Mouse (Mus musculus): ENCODE data around the gene Josd1. TPM values are rescaled to one million over a fixed set of nuclear protein-coding genes. Genes with fewer than 3 reads are reported as not detected.

The Josd1 gene
- total and polyA plus RNA-seq, 3 experiments = 16.7 to 23.3 (median 21.6) TPM

GRCm38 (mm10) chr15:79670249-79670971 lies 17.3 kb downstream of the Josd1 start, which contains the start of gene Tomm22:
Gene Tomm22 (plus strand): TSS chr15:79670861.
- Histone ChIP-seq H3K36me3 (replicated peaks) (peaks cover 71% of the 10 kb centered on the region), H3K4me3 (ENCODE audit: low read depth, low read length) (peak within 1 kb of the TSS; percentile 90), H3K4me1 (ENCODE audit: insufficient read depth, low read depth, low read length) (peaks cover 32% of the 10 kb centered on the region), H3K27me3 (ENCODE audit: insufficient read depth, low read length) (no peaks in the 10 kb centered on the region), H3K9me3 (replicated peaks) (no peaks in the 10 kb centered on the region)
- no peak for TF ChIP-seq POLR2AphosphoS5 (IDR thresholded peaks at IDR 0.05; ENCODE audit: insufficient replicate concordance, low read depth, low read length)
- no peak for TF ChIP-seq GATA2 (IDR thresholded peaks at IDR 0.05; ENCODE audit: borderline replicate concordance, low read depth, low read length)
- TF ChIP-seq GATA1 (IDR thresholded peaks at IDR 0.05; ENCODE audit: borderline replicate concordance, low read length) = no peak
- TF ChIP-seq TAL1 (conservative IDR thresholded peaks at IDR 0.05; ENCODE audit: low read depth, low read length) = no peak
- TF ChIP-seq CTCF (IDR thresholded peaks at IDR 0.05; ENCODE audit: low read depth, low read length) = no peak
- peak; percentile 78 for ATAC-seq (ENCODE audit: extremely low read depth, insufficient number of reproducible peaks, low FRiP score, poor library complexity, severe bottlenecking)
- peak; percentile 87 for DNase-seq (ENCODE audit: low spot score)

DNA sequence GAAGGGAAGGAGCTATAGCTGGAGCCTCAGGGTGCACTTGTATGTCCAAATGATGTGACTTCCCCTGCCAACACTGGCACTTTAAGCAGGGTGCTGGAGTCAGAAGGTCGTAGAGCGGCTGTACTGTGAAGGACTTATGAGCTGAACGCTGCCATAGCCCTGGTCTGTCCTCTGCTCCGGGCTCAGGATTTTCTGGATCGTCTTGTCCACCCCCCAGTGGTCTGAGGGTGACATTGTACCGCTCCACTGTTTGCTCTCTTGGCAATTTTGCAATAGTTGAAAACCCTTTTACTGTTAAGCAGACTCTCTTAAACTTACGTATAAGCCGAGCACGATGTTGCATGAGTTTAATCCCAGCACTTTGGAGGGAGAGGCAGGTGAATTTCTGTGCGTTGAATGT lies 18.5 kb downstream of the Josd1 start:
- H3K4me1 ChIP-seq (ENCODE audit: insufficient read depth, low read depth, low read length) = peaks cover 25% of the 10 kb centered on the region
- TF ChIP-seq GATA2 (IDR thresholded peaks at IDR 0.05; ENCODE audit: borderline replicate concordance, low read depth, low read length) (no peak), TAL1 (conservative IDR thresholded peaks at IDR 0.05; ENCODE audit: low read depth, low read length) (no peak), CTCF (IDR thresholded peaks at IDR 0.05; ENCODE audit: low read depth, low read length) (no peak), POLR2AphosphoS5 (IDR thresholded peaks at IDR 0.05; ENCODE audit: insufficient replicate concordance, low read depth, low read length) (no peak), GATA1 (IDR thresholded peaks at IDR 0.05; ENCODE audit: borderline replicate concordance, low read length) (no peak)
- H3K36me3 ChIP-seq (replicated peaks) = peaks cover 69% of the 10 kb centered on the region

DNA sequence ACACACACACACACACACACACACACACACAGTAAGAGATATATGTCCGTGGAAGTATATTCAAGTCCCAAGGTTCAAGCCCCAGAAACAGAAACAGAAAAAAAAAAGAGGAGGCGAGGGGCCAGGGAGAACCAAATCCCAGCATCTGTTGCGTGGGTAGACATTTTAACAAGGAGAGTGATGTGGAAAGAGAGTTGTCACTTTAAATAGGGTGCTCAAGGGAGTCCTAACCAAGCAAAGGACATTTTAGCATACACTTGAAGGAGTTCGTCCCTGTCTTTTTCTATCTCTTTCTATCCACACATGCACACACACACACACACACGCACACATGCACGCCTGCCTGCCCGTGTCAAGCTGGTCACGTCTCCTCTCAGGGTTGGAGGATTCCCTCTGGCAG lies 23.1 kb downstream of the Josd1 start:
- H3K9me3 ChIP-seq (replicated peaks) = 0 out of 2 replicates have a peak, but pooled peaks cover 2% of the 10 kb centered on the region
- ATAC-seq (ENCODE audit: extremely low read depth, insufficient number of reproducible peaks, low FRiP score, poor library complexity, severe bottlenecking) (no peak), DNase-seq (ENCODE audit: low spot score) (no peak)
- H3K4me1 ChIP-seq (ENCODE audit: insufficient read depth, low read depth, low read length) = peaks cover 22% of the 10 kb centered on the region
- no peak overlapping the region for H3K4me3 ChIP-seq (ENCODE audit: low read depth, low read length)
- no peak for TF ChIP-seq CTCF (IDR thresholded peaks at IDR 0.05; ENCODE audit: low read depth, low read length)
- TF ChIP-seq GATA1 (IDR thresholded peaks at IDR 0.05; ENCODE audit: borderline replicate concordance, low read length) = no peak
- no peak for TF ChIP-seq POLR2AphosphoS5 (IDR thresholded peaks at IDR 0.05; ENCODE audit: insufficient replicate concordance, low read depth, low read length)
- TF ChIP-seq TAL1 (conservative IDR thresholded peaks at IDR 0.05; ENCODE audit: low read depth, low read length) = no peak
- TF ChIP-seq GATA2 (IDR thresholded peaks at IDR 0.05; ENCODE audit: borderline replicate concordance, low read depth, low read length) = no peak
- no peaks in the 10 kb centered on the region for H3K27me3 ChIP-seq (ENCODE audit: insufficient read depth, low read length)
- peaks cover 85% of the 10 kb centered on the region for H3K36me3 ChIP-seq (replicated peaks)

More for the DNA sequence above, 18.5 kb downstream of the Josd1 start:
- ATAC-seq (ENCODE audit: extremely low read depth, insufficient number of reproducible peaks, low FRiP score, poor library complexity, severe bottlenecking) (no peak), DNase-seq (ENCODE audit: low spot score) (no peak)
- Histone ChIP-seq H3K9me3 (replicated peaks) (no peaks in the 10 kb centered on the region), H3K4me3 (ENCODE audit: low read depth, low read length) (no peak overlapping the region), H3K27me3 (ENCODE audit: insufficient read depth, low read length) (no peaks in the 10 kb centered on the region)

- ATAC-seq (ENCODE audit: extremely low read depth, insufficient number of reproducible peaks, low FRiP score, poor library complexity, severe bottlenecking) = no peak
These were observed 25.9 kb downstream of the Josd1 start for GRCm38 (mm10) chr15:79661852-79662251.

DNA sequence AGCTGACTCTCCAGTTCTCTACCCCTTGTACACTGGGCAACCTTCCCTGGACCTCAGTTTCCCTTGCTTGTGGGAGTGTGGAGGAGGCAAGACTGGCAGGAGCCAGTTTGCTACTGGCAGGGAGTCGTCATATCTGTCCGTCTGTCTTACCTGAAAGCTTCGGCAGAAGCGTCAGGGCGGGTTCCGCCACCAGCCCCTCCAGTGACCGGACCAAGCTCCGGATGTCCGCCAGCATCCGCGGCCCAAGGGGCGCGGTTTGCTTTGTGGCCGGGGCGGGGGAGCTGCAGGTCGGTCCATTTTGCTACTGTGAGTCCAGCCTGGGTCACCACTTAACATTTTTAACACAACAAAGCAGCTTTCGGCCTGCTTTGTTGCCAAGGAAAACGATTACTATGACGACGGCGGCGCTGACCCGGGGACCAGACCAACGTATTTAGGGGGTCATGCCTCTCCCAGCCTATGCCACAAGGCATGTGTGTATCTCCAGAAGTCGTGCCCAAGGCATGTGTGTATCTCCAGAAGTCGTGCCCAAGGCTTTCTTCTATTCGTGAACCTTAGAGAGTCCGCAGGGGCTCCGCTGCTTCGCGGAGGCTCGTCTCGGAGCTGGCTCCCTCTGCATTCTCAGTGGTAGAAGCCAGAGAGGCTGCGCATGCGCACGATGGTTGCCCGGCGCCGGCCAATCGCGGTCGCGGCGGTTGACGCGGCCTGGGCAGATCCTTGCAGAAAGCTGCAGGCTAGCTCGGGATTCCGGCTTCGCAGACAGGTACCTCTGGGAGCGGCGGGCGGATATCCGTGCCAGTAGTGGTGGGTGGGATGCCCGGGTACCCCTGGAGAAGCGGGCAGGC lies 29.0 kb downstream of the Josd1 start, which contains the start of the genes Fam227a and Cby1:
TSS of gene Fam227a (minus strand) at position 426 of the 845 bp plus-strand sequence.
TSS of gene Cby1 (plus strand) at position 669 of the 845 bp plus-strand sequence.
- DNase-seq (ENCODE audit: low spot score) = peak; percentile 81
- peaks cover 26% of the 10 kb centered on the region for H3K4me1 ChIP-seq (ENCODE audit: insufficient read depth, low read depth, low read length)
- peaks cover 3% of the 10 kb centered on the region; the same call in 1 of the 2 replicates for H3K27me3 ChIP-seq (ENCODE audit: insufficient read depth, low read length)

More at GRCm38 (mm10) chr15:79661852-79662251, 25.9 kb downstream of the Josd1 start:
- Histone ChIP-seq H3K36me3 (replicated peaks) (peaks cover 61% of the 10 kb centered on the region), H3K9me3 (replicated peaks) (0 out of 2 replicates have a peak, but pooled peaks cover 2% of the 10 kb centered on the region), H3K4me3 (ENCODE audit: low read depth, low read length) (no peak overlapping the region), H3K27me3 (ENCODE audit: insufficient read depth, low read length) (no peaks in the 10 kb centered on the region), H3K4me1 (ENCODE audit: insufficient read depth, low read depth, low read length) (peaks cover 27% of the 10 kb centered on the region)
- DNase-seq (ENCODE audit: low spot score) = no peak
- TF ChIP-seq GATA1 (IDR thresholded peaks at IDR 0.05; ENCODE audit: borderline replicate concordance, low read length) (no peak), CTCF (IDR thresholded peaks at IDR 0.05; ENCODE audit: low read depth, low read length) (peak; percentile 39)

More for the DNA sequence above, 29.0 kb downstream of the Josd1 start, which contains the start of the genes Fam227a and Cby1:
- ATAC-seq (ENCODE audit: extremely low read depth, insufficient number of reproducible peaks, low FRiP score, poor library complexity, severe bottlenecking) = peak; percentile 34; the same call in 1 of the 2 replicates
- peaks cover 32% of the 10 kb centered on the region for H3K36me3 ChIP-seq (replicated peaks)
- H3K4me3 ChIP-seq (ENCODE audit: low read depth, low read length) = peak within 1 kb of the TSS; percentile 86
- TF ChIP-seq POLR2AphosphoS5 (IDR thresholded peaks at IDR 0.05; ENCODE audit: insufficient replicate concordance, low read depth, low read length) = no peak
- TF ChIP-seq GATA2 (IDR thresholded peaks at IDR 0.05; ENCODE audit: borderline replicate concordance, low read depth, low read length) = no peak
- TF ChIP-seq TAL1 (conservative IDR thresholded peaks at IDR 0.05; ENCODE audit: low read depth, low read length) = no peak
- no peak for TF ChIP-seq CTCF (IDR thresholded peaks at IDR 0.05; ENCODE audit: low read depth, low read length)
- no peak for TF ChIP-seq GATA1 (IDR thresholded peaks at IDR 0.05; ENCODE audit: borderline replicate concordance, low read length)
- H3K9me3 ChIP-seq (replicated peaks) = 0 out of 2 replicates have a peak, but pooled peaks cover 2% of the 10 kb centered on the region

Measured in G1E (cell line).